Mouse (Mus musculus): ENCODE measurements around the gene P2ry12. TPM values are rescaled to one million over a fixed set of nuclear protein-coding genes. Genes with fewer than 3 reads are reported as not detected.

Gene P2ry12
- total and polyA plus RNA-seq, 3 experiments, result not detected

DNA sequence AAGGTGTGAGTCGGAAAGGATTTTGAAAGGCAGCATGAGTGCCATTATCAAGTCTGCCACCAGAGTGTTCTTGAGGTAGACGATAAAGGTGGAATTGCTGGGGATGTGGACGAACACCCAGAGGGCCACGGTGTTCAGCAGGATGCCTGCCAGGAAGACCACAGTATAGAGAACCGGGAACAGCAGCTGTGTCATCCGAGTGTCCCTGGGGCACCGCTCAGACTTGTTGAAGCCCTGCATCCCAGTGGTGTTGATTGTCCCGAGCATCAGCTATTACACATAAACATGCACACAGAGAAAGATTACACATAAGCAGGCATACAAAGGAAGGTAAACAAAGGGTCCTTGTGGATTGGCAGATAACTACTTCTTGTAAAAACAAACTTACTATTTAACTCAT, 52.6 kb downstream of the P2ry12 start:
- no peaks in the 10 kb centered on the region for H3K36me3 ChIP-seq (ENCODE audit: control insufficient read depth in 1 of 2, insufficient read depth in 2 of 2, low read length in 2 of 2)
- H3K4me1 ChIP-seq (ENCODE audit: control insufficient read depth in 1 of 2, insufficient read depth in 2 of 2, low read length in 2 of 2), result no peaks in the 10 kb centered on the region
- H3K9me3 ChIP-seq (replicated peaks; ENCODE audit: insufficient read depth, low read length), result no peaks in the 10 kb centered on the region
- no peak overlapping the region for H3K27ac ChIP-seq (ENCODE audit: control insufficient read depth, low read depth, low read length)
- no peak overlapping the region for H3K9ac ChIP-seq (ENCODE audit: control insufficient read depth, low read depth, low read length, poor library complexity, severe bottlenecking)
- no peaks in the 10 kb centered on the region for H3K79me2 ChIP-seq (ENCODE audit: control insufficient read depth, insufficient read depth, low read length, poor library complexity)
- DNase-seq (ENCODE audit: low read depth, low spot score), result no peak
- no peaks in the 10 kb centered on the region for H3K27me3 ChIP-seq (ENCODE audit: control insufficient read depth in 1 of 2, insufficient read depth in 2 of 2, low read length in 2 of 2)
- TF ChIP-seq GABPA (IDR thresholded peaks at IDR 0.05; ENCODE audit: low read depth, low read length) (no peak), ZC3H11A (IDR thresholded peaks at IDR 0.05; ENCODE audit: low read depth, low read length) (no peak), CHD1 (IDR thresholded peaks at IDR 0.05; ENCODE audit: low read depth, low read length) (no peak), RAD21 (IDR thresholded peaks at IDR 0.05; ENCODE audit: low read depth, low read length) (no peak), E2F4 (IDR thresholded peaks at IDR 0.05; ENCODE audit: borderline replicate concordance, low read depth, low read length) (no peak), USF1 (IDR thresholded peaks at IDR 0.05; ENCODE audit: low read depth, low read length) (no peak), NELFE (IDR thresholded peaks at IDR 0.05; ENCODE audit: low read depth, low read length) (no peak), POLR2AphosphoS5 (IDR thresholded peaks at IDR 0.05; ENCODE audit: borderline replicate concordance, low read depth, low read length) (no peak), CHD2 (IDR thresholded peaks at IDR 0.05; ENCODE audit: low read length) (no peak), CTCF (IDR thresholded peaks at IDR 0.05 in 2 of 3, conservative IDR thresholded peaks at IDR 0.05 in 1 of 3; ENCODE audit: control insufficient read depth in 1 of 3, insufficient read depth in 1 of 3, low read depth in 2 of 3, low read length in 3 of 3, poor library complexity in 1 of 3, severe bottlenecking in 1 of 3) (no peak)
- H3K4me3 ChIP-seq (ENCODE audit: control insufficient read depth in 1 of 2, insufficient read depth in 1 of 2, low read depth in 2 of 2, low read length in 2 of 2), result no peak overlapping the region

DNA sequence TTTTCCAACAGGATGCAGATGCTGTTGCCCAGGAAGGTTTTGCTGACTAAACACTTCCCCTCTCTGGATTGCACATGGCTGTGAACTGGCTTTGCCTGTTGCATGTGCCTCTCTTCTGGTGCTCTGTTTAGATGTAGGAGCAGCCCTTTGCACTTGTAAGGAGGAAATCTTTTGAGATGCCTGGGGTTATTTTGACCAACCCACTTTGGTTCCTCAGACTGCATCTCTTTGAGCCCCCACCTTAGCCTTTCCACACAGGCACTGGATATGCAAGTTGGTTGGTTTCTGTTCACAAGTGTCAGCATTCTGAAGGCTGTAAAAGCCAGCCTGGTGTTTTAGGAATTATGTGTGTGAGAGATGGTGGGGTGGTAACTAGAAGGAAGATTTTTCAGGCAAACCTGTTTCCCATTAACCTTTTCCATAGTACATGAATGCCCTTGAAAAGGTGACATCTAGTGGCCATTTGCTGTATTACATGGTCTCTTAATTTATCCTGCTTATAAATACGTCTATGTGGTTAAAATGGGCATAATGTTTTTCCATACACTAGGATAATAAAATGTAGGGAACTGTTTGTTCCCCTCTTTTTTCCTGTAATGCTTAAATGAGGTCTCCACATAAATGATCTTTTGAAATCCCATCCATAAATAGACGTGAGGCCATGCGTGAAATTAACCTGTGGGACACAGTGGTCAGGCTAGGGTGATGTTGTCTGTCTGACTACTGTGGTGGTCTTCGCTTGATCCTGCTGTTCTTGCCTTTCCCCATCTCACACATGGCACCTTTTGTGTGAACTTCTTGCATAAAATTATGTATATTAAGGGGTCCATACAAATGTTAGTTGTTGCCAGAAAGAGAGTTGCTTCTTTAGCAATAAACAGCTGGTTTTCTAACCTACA, 53.8 kb downstream of the P2ry12 start:
- H3K9ac ChIP-seq (ENCODE audit: control insufficient read depth, low read depth, low read length, poor library complexity, severe bottlenecking), result no peak overlapping the region
- no peaks in the 10 kb centered on the region for H3K9me3 ChIP-seq (replicated peaks; ENCODE audit: insufficient read depth, low read length)
- DNase-seq (ENCODE audit: low read depth, low spot score), result peak; percentile 75
- no peak overlapping the region for H3K27ac ChIP-seq (ENCODE audit: control insufficient read depth, low read depth, low read length)
- no peak for TF ChIP-seq POLR2AphosphoS2 (IDR thresholded peaks at IDR 0.05; ENCODE audit: low read length)
- TF ChIP-seq POLR2AphosphoS5 (IDR thresholded peaks at IDR 0.05; ENCODE audit: borderline replicate concordance, low read depth, low read length), result no peak
- no peak for TF ChIP-seq HCFC1 (IDR thresholded peaks at IDR 0.05; ENCODE audit: low read depth, low read length)
- TF ChIP-seq TAL1 (IDR thresholded peaks at IDR 0.05; ENCODE audit: low read length), result no peak
- no peak for TF ChIP-seq CHD2 (IDR thresholded peaks at IDR 0.05; ENCODE audit: low read length)
- TF ChIP-seq MXI1 (IDR thresholded peaks at IDR 0.05; ENCODE audit: low read depth, low read length), result no peak
- no peak for TF ChIP-seq RCOR1 (IDR thresholded peaks at IDR 0.05; ENCODE audit: low read depth, low read length)
- no peak for TF ChIP-seq BHLHE40 (IDR thresholded peaks at IDR 0.05; ENCODE audit: borderline replicate concordance, low read depth, low read length)
- TF ChIP-seq MYC (IDR thresholded peaks at IDR 0.05; ENCODE audit: low read depth, low read length), result no peak
- TF ChIP-seq USF1 (IDR thresholded peaks at IDR 0.05; ENCODE audit: low read depth, low read length), result no peak
- TF ChIP-seq SIN3A (IDR thresholded peaks at IDR 0.05; ENCODE audit: low read length), result no peak
- no peak for TF ChIP-seq TBP (IDR thresholded peaks at IDR 0.05; ENCODE audit: low read depth, low read length)
- TF ChIP-seq E2F4 (IDR thresholded peaks at IDR 0.05; ENCODE audit: borderline replicate concordance, low read depth, low read length), result no peak
- no peak for TF ChIP-seq CHD1 (IDR thresholded peaks at IDR 0.05; ENCODE audit: low read depth, low read length)
- peak; percentile 94 for TF ChIP-seq SMC3 (IDR thresholded peaks at IDR 0.05; ENCODE audit: low read depth, low read length)
- TF ChIP-seq ZC3H11A (IDR thresholded peaks at IDR 0.05; ENCODE audit: low read depth, low read length), result peak; percentile 75
- no peak for TF ChIP-seq MYB (IDR thresholded peaks at IDR 0.05; ENCODE audit: low read depth, low read length)
- TF ChIP-seq POLR2A (IDR thresholded peaks at IDR 0.05; ENCODE audit: control insufficient read depth in 1 of 2, insufficient read depth in 1 of 2, low read depth in 1 of 2, low read length in 2 of 2, poor library complexity in 1 of 2), result no peak
- TF ChIP-seq NELFE (IDR thresholded peaks at IDR 0.05; ENCODE audit: low read depth, low read length), result no peak
- no peak for TF ChIP-seq MAZ (IDR thresholded peaks at IDR 0.05; ENCODE audit: low read depth, low read length)
- TF ChIP-seq GABPA (IDR thresholded peaks at IDR 0.05; ENCODE audit: low read depth, low read length), result no peak
- TF ChIP-seq ZMIZ1 (IDR thresholded peaks at IDR 0.05; ENCODE audit: low read depth, low read length), result no peak
- no peak for TF ChIP-seq ELF1 (IDR thresholded peaks at IDR 0.05; ENCODE audit: low read depth, low read length)
- no peak for TF ChIP-seq UBTF (IDR thresholded peaks at IDR 0.05; ENCODE audit: borderline replicate concordance, insufficient read depth, low read depth, low read length)
- TF ChIP-seq MAFK (IDR thresholded peaks at IDR 0.05; ENCODE audit: borderline replicate concordance, low read depth, low read length), result no peak
- no peak for TF ChIP-seq MAX (IDR thresholded peaks at IDR 0.05; ENCODE audit: low read length)
- no peak for TF ChIP-seq JUND (IDR thresholded peaks at IDR 0.05; ENCODE audit: low read depth, low read length)
- TF ChIP-seq RAD21 (IDR thresholded peaks at IDR 0.05; ENCODE audit: low read depth, low read length), result peak; percentile 76
- TF ChIP-seq CTCF (IDR thresholded peaks at IDR 0.05 in 2 of 3, conservative IDR thresholded peaks at IDR 0.05 in 1 of 3; ENCODE audit: control insufficient read depth in 1 of 3, insufficient read depth in 1 of 3, low read depth in 2 of 3, low read length in 3 of 3, poor library complexity in 1 of 3, severe bottlenecking in 1 of 3), result peak in 2 of 3 experiments; percentile 81 to 87; a peak in 4 of 6 replicates
- no peak overlapping the region for H3K4me3 ChIP-seq (ENCODE audit: control insufficient read depth in 1 of 2, insufficient read depth in 1 of 2, low read depth in 2 of 2, low read length in 2 of 2)
- H3K27me3 ChIP-seq (ENCODE audit: control insufficient read depth in 1 of 2, insufficient read depth in 2 of 2, low read length in 2 of 2), result no peaks in the 10 kb centered on the region
- no peaks in the 10 kb centered on the region for H3K4me1 ChIP-seq (ENCODE audit: control insufficient read depth in 1 of 2, insufficient read depth in 2 of 2, low read length in 2 of 2)
- no peaks in the 10 kb centered on the region for H3K79me2 ChIP-seq (ENCODE audit: control insufficient read depth, insufficient read depth, low read length, poor library complexity)
- H3K36me3 ChIP-seq (ENCODE audit: control insufficient read depth in 1 of 2, insufficient read depth in 2 of 2, low read length in 2 of 2), result no peaks in the 10 kb centered on the region
